Mouse (Mus musculus) testis, postnatal 10 days (tissue): Measurements from ENCODE around the gene Ppp1r16b.

ENCODE experiments used
- DNase-seq: peaks from one replicate; pipeline ENCODE4 v3.0.0; 2021; ENCODE audit warnings: low spot score

The Ppp1r16b gene

GRCm38 (mm10) chr2:158668433-158669010 lies 3.3 kb downstream of the Ppp1r16b start:
- no peak for DNase-seq

DNA sequence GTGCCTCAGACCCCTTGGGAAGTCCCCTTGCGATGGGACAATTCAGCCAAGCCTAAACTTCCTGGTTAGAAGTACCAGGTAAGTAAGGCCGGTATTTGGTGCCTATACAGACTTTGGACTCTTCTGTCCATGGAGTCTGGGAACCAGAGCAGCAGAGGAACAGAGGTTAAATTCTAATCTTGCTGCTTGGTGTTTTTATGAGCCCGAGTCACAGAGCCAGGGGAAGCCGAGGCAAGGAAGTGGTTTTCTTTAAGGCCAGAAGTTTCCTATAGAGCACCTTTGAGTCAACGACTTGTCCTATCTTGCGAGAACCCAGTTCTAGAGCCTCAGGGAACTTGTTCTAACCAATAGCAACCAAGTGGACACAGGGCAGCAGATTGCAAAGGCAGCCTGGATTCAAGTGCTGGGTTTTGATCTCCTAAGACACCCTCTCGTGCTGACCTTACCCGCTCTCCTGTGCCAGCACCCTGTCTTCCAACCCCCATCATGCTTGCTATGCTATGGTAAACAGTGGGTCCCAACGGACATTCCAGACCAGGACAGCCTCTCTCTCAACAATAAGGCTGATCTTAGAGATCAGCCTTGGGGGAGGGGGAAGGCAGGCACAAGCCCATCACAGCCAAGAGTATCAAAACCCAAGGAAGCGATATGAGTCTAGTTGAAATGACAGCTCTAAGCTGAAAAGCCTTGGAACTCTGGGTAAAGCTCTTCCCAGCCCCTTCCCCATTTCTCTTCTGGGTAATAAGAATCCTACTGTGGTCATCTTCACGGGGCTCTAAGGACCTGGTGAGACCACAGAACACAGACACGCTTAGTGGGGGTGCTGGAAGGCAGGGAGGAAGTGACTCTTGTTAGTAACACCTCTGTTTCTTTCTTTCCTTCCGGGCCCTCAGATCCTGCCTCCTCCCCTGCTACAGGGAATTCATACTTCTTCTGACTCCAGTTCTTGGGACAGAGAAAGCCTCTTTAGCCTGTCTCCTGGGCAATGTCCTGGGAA lies 4.3 kb downstream of the Ppp1r16b start:
- no peak for DNase-seq

DNA sequence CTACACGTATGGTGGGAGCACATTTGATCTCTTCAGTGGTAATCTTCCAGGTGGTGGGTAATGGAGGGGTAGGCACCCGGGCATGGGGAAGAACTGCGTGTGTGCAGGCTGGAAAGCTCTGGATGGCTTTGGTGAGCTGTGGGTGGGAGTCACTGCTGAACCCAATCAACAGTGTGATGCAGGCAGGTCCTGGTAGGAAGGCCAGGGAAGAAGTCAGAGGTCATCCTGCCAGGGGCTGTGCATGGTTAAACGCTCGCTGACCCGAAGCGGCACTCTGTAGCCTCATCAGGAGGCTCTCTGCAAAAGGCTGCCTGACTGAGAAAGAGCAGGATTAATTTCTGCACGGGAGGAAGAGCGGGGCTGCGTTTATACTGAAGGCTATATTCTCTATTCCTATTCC lies 5.4 kb downstream of the Ppp1r16b start:
- DNase-seq = no peak

DNA sequence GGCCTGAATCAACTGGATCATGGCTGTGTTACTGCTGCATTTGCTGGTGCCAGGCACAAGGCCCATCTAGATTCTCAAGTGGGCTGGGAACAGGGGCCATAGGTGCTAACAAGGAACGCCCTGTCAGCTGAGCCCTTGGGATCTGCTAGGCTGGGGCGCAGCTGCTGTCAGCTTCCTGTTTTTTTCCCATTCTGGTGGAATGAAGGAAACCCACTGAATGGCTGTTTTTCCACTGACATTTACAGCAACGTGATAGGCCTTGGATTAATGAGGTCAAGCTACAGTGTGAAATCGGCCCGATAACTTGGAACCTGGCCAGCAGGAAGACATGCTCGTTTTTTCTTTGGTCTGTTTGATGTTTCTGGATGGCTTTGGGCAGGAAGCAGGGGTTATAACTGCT lies 7.6 kb downstream of the Ppp1r16b start:
- peak; percentile 57 for DNase-seq

DNA sequence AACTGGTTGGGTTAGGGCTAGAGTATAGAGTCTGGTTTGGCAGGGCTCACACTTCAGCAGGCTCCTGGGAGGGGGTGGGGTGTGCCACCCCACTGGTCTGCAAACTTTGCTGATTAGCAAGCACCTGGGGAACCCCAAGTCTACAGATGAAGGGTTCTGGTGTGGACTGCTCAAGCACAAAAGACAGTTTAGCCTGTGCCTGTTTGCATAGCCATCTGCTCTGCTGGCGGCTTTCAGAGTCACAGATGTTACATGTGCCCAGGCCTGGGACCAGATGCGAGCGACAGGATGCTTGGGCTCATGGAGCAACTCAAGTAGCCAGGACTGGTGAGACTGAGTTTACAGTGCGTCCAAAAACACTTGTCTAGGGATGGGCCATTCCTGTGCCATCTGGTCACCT lies 8.3 kb downstream of the Ppp1r16b start:
- DNase-seq = no peak

DNA sequence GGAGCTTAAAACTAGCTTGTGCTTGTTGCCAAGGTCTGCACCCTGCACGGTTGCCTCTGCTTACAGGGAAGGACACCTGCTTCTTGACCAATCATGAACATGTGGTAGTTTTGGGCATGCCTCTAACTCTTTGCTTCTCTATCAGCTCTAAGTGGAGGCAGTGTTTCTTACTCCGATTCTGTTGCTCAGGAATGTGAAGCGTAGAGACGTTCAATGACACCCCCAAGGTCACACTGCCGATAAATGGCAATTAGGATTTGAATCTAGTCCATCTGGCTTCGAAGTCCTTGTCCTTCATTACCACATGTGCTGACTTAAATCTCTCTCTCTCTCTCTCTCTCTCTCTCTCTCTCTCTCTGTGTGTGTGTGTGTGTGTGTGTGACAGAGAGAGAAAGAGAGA lies 8.9 kb downstream of the Ppp1r16b start:
- DNase-seq = no peak

DNA sequence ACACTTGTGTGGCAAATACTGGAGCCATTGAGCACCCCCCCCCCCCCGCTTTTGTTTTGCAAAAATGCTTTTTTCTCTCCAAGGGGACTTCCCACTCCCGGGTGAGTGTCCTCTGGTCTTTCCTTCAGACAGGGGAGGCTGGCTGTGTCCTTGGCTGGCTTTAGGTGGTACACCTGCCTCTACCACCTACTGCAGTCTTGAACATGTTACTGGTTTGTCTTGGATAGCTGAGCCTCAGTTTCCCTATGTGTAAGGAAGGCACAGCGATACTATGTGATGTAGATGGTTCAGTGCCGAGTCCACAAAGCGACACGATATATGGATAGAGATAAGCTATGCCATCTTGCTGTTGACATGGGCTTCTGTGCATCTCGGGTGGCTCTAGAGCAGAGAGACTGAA lies 9.6 kb downstream of the Ppp1r16b start:
- no peak for DNase-seq

DNA sequence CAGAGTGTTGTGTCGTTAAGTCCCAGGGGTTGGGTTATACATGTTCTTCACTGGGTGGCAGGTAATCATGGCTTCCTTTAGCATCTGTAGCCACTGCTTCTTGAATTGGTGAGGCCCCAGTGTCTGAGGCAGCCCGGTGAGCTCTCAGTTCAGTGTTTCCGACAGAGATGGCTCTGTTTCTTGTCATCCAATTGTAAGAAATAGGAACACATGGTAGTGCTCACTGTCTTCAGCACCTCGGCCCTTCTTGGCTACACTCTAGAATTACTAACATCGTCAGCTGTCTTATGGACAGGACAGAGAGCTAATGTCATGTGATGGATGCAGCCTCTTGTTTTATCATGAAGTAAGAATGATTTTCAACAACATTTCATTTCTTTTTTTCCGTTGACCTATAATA lies 10.0 kb downstream of the Ppp1r16b start:
- no peak for DNase-seq

DNA sequence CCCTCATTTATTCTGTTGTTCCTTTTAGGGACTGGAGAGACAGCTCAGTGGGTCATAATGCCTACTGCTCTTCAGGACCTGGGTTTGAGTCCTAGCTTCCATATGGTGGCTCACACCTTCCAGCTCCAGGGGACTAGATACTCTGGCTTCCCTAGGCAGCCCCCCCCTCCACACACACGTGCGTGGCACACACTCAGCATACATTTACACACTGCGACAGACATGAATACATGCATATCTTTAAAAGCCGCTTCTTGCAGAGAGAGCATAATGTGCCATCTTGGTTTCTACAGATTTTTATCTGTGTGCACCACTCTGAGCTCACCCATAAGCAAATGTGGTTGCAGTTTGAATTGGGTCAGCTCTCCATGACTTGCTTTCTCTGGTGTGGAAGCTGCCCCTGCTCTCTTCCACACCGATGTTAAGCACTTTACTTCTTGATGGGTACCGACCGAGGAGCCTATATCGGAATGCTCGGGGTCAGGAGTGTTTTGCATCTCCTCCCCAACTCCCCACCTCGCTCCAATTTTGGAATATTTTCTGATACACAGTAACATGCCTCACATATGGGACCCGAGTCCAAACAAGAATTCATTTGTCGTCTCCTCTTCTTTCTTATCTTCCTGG lies 10.8 kb downstream of the Ppp1r16b start:
- no peak for DNase-seq

DNA sequence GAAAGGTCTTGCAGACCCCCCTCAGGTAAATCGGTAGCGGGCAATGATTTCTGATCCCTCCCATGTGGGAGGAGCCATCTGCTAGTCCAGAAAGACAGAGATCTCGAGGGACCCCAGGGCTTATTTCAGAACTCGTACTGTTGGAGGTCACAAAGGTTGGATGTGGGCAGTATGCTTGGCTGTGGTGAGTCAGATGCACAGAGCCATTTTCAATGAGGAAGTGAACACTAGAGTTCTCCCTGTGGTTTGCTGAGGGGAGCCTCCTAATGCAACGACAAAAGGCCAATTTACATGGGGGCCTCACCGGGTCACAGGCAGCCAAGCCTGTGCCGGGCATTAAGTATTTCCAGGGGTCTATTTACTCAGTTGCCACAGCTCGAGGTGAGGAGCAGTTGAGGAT lies 12.7 kb downstream of the Ppp1r16b start:
- no peak for DNase-seq

- DNase-seq = no peak
Observed at GRCm38 (mm10) chr2:158679091-158679490, 13.9 kb downstream of the Ppp1r16b start.

- no peak for DNase-seq
Observed at GRCm38 (mm10) chr2:158680357-158680889, 15.2 kb downstream of the Ppp1r16b start.

GRCm38 (mm10) chr2:158681714-158682113 lies 16.5 kb downstream of the Ppp1r16b start:
- no peak for DNase-seq

- DNase-seq = no peak
Observed at GRCm38 (mm10) chr2:158682344-158683037, 17.3 kb downstream of the Ppp1r16b start.

DNA sequence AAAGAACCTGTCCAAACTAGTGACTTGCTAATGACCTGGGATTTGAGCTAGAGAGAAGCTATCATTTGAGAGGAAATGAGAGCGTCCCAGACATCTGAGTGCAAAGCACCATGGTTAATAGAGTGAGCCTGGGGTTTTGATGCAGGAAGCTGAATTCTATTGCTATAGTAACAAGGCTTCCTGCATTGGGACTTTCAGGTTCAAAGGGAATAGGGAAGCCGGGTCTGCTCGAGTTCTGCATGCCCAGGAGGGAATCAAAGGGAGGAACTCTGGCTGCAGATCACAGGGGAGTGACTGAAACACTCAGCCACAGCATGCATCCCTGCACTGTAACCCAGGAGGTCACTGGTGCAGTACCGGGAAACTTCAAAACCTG lies 17.8 kb downstream of the Ppp1r16b start:
- DNase-seq = no peak

- no peak for DNase-seq
Observed at GRCm38 (mm10) chr2:158684247-158684843, 19.1 kb downstream of the Ppp1r16b start.

DNA sequence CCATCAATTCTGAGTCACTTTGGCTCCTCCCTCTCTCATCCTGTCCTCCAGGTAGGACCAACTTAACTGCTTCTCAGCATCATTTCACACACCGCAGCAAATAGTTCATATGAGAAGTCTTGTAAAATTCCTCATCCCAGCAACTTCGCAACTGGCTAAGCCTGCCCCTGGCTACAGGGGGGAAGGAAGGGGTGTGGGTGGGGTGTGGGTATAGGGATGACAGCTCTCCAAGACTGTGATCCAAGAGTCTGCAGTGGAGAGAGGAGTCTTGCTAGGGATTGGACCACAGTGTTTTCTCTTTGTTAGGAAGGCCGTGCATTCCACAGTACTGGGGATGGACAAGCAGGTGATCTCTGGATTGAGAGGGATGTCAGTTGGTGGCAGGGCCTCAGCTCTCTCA lies 19.7 kb downstream of the Ppp1r16b start:
- no peak for DNase-seq

DNA sequence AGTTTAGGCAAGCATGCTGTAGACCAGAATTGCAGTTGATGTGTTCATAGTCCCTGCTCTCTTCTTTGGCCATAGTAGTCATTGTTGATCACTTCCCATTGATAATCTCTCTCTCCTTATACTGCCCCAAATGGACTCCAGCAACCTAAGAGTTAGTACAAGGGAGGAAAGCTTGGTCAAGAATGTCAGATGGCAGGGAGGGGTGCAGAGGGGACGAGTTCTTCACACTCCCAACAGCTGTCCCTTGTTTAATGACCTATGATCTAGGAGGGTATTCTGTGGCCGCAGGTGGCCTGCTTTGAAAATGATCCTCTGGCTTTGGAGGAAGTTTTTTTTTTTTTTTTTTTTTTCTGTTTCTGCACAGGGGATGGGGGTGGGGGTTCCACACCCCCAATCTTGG lies 21.2 kb downstream of the Ppp1r16b start:
- no peak for DNase-seq

- DNase-seq = peak; percentile 50
Observed at GRCm38 (mm10) chr2:158687804-158688241, 22.6 kb downstream of the Ppp1r16b start.

GRCm38 (mm10) chr2:158689060-158689459 lies 23.9 kb downstream of the Ppp1r16b start:
- DNase-seq = no peak

GRCm38 (mm10) chr2:158689640-158690039 lies 24.4 kb downstream of the Ppp1r16b start:
- no peak for DNase-seq

DNA sequence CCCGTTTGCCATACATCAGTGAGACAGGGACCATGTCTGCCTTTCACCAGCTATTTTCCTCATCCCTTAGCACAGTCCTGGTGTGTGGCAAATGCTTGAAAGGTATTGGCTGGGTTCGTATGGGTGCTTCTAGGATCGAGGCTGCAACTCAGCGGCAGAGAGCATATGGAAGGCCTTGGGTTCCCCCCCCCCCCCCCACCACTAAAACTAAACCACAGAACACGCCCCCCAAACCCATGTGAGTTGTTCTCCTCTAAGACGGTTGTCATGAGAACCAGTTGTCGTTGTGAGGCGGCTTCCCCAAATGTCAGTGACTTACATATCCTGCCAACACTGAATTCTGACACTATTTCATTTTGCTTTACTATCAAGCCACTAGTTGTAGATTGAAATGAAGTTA lies 24.9 kb downstream of the Ppp1r16b start:
- no peak for DNase-seq
